Mouse (Mus musculus) cerebellum, adult 9-11 months (tissue): Measurements from ENCODE around the gene Odc1.
A peak's percentile ranks its signal among the peaks of the same experiment; 100 is the strongest.
"Not testable (repeated sequence)": the region's sequence is repeated elsewhere in the genome, so short reads cannot be mapped to it uniquely, and the experiment has no call there.

Source experiments
- DNase-seq: peaks from one replicate; pipeline ENCODE4 v3.0.0; 2022

The Odc1 gene

GRCm38 (mm10) chr12:17544209-17545106 is at the start of gene Odc1:
Odc1 (plus strand) TSS chr12:17544794.
- peak; percentile 98 for DNase-seq

DNA sequence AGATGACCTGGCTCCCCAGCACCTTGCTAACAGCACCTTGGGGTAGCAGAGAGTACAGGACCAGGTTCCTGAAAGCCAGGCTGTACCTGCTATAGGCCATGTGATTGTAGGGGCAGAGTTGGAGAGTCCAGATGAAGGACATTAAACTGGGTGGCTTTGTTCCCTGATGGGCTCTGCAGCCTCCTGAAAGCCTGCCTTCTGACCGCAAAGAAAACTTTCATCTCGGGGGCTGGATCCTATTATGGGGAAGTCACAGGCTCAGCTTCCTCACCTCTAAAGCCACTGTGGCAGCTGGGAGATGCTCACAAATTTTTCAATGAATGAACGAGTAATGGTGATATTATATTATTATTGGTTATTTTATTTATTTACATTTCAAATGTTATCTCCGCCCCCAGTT is 49.8 kb upstream of the Odc1 start:
- no peak for DNase-seq

DNA sequence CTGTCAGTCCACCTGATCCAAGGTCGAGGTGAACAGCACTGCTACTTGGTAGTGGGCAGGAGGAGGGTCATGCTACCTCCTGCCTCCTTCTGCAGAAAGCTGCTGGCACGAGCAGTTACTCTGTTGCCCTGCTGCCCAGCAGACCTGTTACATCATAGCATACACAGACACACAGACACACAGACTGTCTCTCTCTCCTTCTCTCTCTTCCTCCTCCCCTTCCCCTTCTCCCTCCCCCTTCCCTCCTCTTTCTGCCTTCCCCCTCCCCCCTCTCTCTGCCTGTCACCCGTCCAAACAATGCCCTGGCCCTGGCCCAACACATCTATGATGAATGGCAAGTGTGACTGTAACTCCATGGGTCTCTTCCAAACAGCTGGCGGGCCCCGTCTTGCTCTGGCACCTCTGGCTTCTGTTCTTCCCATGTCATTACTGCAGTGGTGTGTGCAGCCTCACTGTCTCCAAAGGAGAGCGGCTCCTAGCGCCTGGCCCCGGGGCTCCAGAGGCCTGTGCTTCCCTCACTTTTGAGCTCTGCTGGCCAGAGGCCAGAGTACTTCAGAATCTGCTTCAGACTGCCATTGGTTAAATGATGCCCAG is 48.6 kb upstream of the Odc1 start:
- DNase-seq, result no peak

DNA sequence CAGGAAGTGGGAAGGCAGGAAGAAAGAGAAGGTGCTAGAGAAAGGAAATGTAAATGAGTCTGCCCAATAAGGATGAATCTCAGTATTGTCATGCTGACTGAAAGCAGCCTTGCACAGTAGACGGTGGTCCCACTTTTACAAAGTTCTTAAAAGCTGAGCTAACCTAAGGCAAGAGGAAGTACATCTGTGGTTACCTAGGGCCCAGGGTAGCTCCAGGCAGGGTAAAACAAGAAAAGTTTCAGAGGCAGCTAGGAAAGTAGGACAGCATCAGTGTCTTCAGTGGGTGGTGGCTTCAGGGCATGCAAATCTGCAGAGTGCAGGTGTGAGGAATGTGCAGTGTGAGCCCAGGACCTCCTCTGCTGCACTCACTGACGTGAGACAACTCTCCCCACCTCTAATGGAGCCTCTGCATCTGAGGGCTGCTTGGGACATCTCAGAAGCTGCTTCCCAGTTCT is 38.9 kb upstream of the Odc1 start:
- no peak for DNase-seq

- DNase-seq, result no peak
Observed at GRCm38 (mm10) chr12:17506117-17506993, 38.2 kb upstream of the Odc1 start.

- DNase-seq, result no peak
Observed at GRCm38 (mm10) chr12:17506994-17507542, 37.5 kb upstream of the Odc1 start.

- no peak for DNase-seq
Observed at GRCm38 (mm10) chr12:17509310-17509709, 35.3 kb upstream of the Odc1 start.

DNA sequence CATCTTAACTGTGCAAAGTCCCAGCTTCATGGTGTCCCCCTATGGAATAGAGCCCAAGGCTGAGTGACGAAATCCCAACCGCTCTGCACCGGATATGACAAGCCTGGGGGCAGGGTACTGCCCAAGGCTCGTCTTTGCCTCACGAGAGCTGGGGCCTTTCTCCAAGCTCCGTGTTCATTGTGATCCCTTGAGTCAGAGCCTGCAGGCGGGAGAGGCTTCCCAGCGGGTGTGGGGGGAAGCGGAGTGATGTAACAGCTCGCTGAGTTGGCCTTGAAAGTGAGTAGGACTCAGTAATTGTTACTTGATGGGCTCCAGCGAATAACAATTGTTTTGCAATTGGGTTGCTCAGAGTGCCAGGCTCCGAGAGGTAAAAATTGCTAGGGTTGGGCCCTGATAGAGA is 34.4 kb upstream of the Odc1 start:
- no peak for DNase-seq

DNA sequence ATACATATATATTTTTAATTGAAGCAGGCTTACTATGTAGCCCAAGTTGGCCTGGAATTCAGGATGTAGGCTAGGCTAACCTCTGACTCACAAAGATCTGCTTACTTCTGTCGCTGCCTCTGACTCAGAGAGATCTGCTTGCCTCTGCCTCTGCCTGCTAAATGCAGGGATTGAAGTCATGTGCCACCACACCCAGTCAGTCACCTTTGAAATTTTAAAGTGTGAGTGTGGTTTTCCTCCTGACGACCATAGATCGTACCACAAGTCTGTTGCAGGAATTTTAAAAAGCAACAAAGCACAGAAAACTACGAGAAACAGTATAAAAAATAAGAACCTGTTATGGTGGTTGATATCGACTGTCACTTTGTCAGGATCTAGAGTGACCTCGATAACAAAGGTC is 33.6 kb upstream of the Odc1 start:
- DNase-seq, result no peak

DNA sequence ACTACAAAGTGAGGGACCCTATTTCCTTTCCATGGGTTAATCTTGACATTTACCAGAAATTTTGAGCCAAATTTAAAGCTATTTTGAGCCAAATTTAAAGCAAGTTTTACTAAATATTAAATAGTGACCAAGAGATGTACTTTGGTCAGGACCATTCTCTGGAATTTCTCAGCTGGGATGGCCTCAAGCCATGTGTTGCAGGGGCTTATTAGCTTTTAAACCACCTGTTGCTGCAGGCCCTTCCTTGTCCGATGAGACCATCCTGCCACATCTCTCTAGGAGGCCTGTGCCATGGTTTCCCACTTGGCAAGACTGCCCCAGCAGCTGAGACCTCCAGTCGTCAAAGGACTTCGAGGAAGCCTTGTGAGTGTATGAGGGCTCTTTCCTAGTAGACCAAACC is 15.4 kb upstream of the Odc1 start:
- DNase-seq, result no peak

DNA sequence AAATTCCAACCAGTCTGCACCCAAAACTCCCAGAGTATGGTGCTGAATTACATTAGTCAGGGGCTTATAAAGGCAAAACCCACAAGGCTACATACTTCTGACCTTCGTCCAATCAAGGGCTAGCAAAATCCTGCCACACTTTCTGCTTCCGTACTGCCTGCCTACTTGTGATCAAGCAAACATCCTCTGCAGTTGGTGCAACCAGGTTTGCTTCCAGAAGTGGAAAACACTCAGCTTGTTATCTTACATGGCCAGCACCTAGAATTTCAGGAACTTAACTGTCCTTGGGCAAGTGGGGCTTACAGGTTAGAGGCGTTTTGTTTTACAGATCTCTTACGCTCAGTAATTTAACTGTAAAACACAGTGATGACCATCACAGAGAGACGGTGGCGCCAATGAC is 14.9 kb upstream of the Odc1 start:
- DNase-seq, result no peak

DNA sequence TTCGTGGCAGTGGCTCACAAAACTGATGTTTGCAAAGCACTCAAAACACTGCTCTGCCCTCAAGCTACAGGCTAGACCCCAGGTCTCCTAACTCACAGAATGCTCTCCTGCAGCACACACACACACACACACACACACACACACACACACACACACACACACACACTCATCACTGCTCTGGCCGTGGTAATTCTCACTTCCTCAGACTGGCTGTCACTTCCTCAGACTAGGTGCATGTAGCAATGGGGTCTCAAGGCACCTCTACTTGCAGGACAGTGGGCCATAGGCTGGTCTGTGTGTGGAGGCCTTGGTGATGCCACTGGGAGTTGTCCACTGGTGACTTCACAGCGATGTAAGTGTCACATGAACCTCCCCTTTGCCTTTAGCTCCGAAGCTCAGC is 13.8 kb upstream of the Odc1 start:
- DNase-seq, result no peak

GRCm38 (mm10) chr12:17536222-17536621 is 8.4 kb upstream of the Odc1 start:
- DNase-seq, result no peak

- DNase-seq, result no peak
Observed at GRCm38 (mm10) chr12:17537147-17537546, 7.4 kb upstream of the Odc1 start.

DNA sequence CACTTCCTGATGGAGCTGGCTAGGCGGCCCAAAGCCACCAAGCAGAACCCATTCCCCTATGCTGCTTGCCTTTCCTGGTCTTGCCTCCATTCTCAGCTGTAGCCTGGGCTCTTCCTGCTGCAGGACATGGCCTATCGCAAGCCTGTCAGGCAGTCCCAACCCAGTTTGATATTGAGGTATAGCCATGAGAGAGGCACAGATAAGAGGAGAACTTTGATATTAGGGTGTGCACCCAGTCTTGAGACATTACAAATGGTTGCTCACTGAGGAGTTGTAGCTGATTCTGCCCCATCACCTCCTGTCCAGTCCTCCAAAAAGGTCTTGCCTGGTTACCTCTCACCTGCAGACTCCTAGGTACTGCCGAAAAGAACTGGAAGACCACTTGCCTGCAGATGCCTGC is 6.5 kb upstream of the Odc1 start:
- no peak for DNase-seq

DNA sequence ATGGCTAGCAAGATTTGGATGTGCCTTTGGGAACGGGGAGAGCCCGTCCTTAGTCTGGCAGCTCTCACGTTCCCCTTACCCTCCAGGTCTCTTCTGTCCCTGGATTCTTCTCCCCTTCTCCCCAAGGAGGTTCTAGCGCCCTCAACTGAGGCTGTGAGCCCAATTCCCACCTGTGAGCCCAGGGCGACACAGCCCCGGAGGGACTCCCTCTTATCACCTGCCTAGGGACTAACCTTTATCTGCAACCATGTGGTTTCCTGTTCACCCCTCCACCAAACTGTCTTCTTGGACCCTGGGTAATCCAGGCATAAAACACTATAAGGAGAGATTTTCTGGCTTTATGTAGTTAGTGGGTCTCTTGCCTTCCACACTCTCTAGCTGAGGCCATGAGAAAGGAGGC is 5.6 kb upstream of the Odc1 start:
- no peak for DNase-seq

DNA sequence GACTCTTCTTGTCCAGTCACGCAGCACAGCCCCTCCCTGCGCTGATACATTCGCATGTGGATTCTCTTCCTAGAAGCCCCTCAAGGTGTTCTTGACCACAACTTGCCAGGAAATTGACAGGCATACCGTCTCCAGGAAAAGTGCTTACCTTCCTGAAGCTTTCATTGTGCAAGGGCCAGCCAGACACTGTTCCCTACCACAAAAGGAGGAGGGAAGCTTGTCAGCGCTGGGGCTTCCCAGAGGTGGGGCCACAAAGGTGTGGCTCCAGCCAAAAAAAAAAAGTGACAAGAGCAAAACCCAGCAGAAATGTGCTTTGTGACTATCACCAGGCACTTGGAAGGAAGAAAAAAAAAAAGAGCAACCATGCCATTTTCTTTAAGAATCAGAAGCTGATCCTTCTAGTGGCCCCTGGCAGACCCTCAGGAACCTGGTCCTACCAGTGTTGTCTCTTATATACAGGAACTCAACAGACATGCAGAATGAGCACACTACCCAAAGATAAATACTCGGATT is 4.5 kb upstream of the Odc1 start:
- DNase-seq, result no peak

- DNase-seq, result no peak
Observed at GRCm38 (mm10) chr12:17545107-17545571, 545 bp downstream of the Odc1 start.

GRCm38 (mm10) chr12:17545884-17546283 is 1.3 kb downstream of the Odc1 start:
- DNase-seq, result no peak

GRCm38 (mm10) chr12:17547552-17547951 is 3.0 kb downstream of the Odc1 start:
- DNase-seq, result not testable (repeated sequence)

DNA sequence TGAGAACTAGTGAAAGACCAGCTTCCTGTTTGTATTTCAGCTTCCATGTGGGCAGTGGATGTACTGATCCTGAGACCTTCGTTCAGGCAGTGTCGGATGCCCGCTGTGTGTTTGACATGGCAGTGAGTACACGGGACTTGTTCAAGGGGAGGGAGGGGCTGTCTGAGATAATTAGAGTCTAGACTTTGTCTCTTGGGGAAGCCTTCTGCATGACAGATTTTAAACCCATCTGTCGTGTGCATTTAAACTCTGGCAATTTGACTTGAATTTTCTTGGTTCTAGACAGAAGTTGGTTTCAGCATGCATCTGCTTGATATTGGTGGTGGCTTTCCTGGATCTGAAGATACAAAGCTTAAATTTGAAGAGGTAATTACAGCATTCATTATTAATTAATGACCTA is 3.9 kb downstream of the Odc1 start:
- DNase-seq, result no peak

DNA sequence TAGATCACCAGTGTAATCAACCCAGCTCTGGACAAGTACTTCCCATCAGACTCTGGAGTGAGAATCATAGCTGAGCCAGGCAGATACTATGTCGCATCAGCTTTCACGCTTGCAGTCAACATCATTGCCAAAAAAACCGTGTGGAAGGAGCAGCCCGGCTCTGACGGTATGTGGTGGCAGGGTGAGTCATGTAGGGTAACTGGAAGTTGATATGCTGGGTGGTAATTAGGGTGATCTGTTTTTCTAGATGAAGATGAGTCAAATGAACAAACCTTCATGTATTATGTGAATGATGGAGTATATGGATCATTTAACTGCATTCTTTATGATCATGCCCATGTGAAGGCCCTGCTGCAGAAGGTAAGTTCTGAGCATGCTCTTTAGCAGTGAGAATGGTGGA is 4.8 kb downstream of the Odc1 start:
- not testable (repeated sequence) for DNase-seq
